ENCODE assay signal across 8 mouse cellular contexts in the genomic region with DNA sequence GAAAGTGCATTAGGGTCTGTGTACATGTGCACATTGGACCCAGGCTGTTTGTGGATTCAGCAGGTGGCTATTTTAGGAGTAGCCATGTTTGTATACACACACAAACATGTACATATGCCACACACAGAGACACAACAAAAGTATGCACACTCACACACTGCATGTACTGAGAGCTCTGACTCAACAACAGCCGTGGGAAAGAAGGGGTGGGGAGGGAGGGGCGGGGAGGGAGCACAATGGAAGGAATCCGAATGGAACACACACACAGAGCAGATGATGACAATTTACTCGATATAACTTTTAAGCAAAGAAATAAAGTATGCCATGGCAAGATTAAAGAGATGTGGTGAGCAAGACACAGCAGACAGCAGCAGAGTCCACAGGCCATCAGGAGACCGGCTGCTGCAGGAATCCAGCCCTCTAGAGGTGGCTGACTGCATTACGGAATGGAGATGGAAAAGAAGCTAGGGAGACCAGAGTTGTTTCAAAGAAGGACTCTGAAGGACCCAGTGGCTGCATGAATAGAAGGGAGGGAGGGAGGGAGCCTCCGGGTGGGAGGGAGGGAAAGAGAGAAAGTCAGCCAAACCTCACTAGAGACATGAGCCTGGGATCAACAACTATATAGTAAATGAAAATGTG.
DNase-seq lines count a peak whose midpoint lies in the region; ATAC-seq and TF ChIP-seq lines count a peak whose summit lies in the region.

No protein-coding gene starts in this region.

- TF ChIP-seq CTCF in layer of hippocampus, adult 2 months (conservative IDR thresholded peaks at IDR 0.05) = peak; percentile 75

- no peak overlapping the region for H3K27ac ChIP-seq in layer of hippocampus, adult 2 months
- H3K27ac ChIP-seq in embryonic facial prominence, embryonic 15.5 days (replicated peaks) = no peak overlapping the region; the same call in 1 of the 2 replicates
- no peak overlapping the region for H3K27ac ChIP-seq in midbrain, embryonic 12.5 days (replicated peaks)

- peak; percentile 55; the same call in 1 of the 2 replicates for ATAC-seq in embryonic facial prominence, embryonic 15.5 days (ENCODE audit: insufficient number of reproducible peaks, low FRiP score, low TSS enrichment, low read depth)
- 0 out of 2 replicates have a peak, but pooled peaks have one; percentile 52 for ATAC-seq in midbrain, embryonic 12.5 days (ENCODE audit: low FRiP score, low read depth)

- no peak overlapping the region for H3K4me3 ChIP-seq in layer of hippocampus, adult 2 months
- no peak overlapping the region for H3K4me3 ChIP-seq in embryonic facial prominence, embryonic 15.5 days (replicated peaks)
- no peak overlapping the region for H3K4me3 ChIP-seq in midbrain, embryonic 12.5 days

- no peaks in the 10 kb centered on the region for H3K27me3 ChIP-seq in embryonic facial prominence, embryonic 15.5 days
- H3K27me3 ChIP-seq in midbrain, embryonic 12.5 days = no peaks in the 10 kb centered on the region

- DNase-seq in layer of hippocampus, adult 2 months (ENCODE audit: low spot score in 2 of 2) = peak; percentile 31 to 40
- DNase-seq in layer of hippocampus, adult 11-12 months (ENCODE audit: low spot score) = no peak
- peak; percentile 64 for DNase-seq in ZHBTc4 (ENCODE audit: low read depth, low spot score)
- peak; percentile 25 for DNase-seq in kidney, adult 9 months
- no peak for DNase-seq in natural killer cell, adult 2 months (ENCODE audit: low spot score in 2 of 2)
- DNase-seq in gastrocnemius, postnatal 36 days = no peak

- H3K9me3 ChIP-seq in embryonic facial prominence, embryonic 15.5 days (replicated peaks) = no peaks in the 10 kb centered on the region
- H3K9me3 ChIP-seq in midbrain, embryonic 12.5 days = no peaks in the 10 kb centered on the region

- H3K4me1 ChIP-seq in embryonic facial prominence, embryonic 15.5 days = peaks cover 22% of the 10 kb centered on the region
- H3K4me1 ChIP-seq in midbrain, embryonic 12.5 days = 0 out of 2 replicates have a peak, but pooled peaks cover 5% of the 10 kb centered on the region

- H3K9ac ChIP-seq in embryonic facial prominence, embryonic 15.5 days = no peak overlapping the region
- no peak overlapping the region for H3K9ac ChIP-seq in midbrain, embryonic 12.5 days (replicated peaks)

- intact Hi-C loops in gastrocnemius, postnatal 36 days (cut with DNase I) = loop anchor here (10.0 kb wide), 1 partner anchor 329 kb away; no protein-coding TSS in a partner anchor

- H3K36me3 ChIP-seq in embryonic facial prominence, embryonic 15.5 days = no peaks in the 10 kb centered on the region
- no peaks in the 10 kb centered on the region for H3K36me3 ChIP-seq in midbrain, embryonic 12.5 days

- 24% methylated on average over 7 of the region's 7 CpGs for WGBS in embryonic facial prominence, embryonic 15.5 days
- 22% methylated on average over 7 of the region's 7 CpGs for WGBS in midbrain, embryonic 12.5 days

- no peak overlapping the region for H3K4me2 ChIP-seq in embryonic facial prominence, embryonic 15.5 days (replicated peaks)
- no peak overlapping the region for H3K4me2 ChIP-seq in midbrain, embryonic 12.5 days (replicated peaks)

Comparison
In these comparisons a context has a peak if more than half of its experiments do, and no peak if none do; other contexts are left out.
1. DNase-seq: peak in layer of hippocampus, adult 2 months (2 of 2), ZHBTc4 (single experiment) and kidney, adult 9 months (single experiment); none in layer of hippocampus, adult 11-12 months (single experiment), natural killer cell, adult 2 months (0 of 2) and gastrocnemius, postnatal 36 days (0 of 2).